Mouse (Mus musculus) heart, embryonic 11.5 days (tissue): ENCODE data around the gene Zer1. TPM values are rescaled to one million over a fixed set of nuclear protein-coding genes. Genes with fewer than 3 reads are reported as not detected.

Experiments
- ATAC-seq: fragments of 200-750 bp; cut with Nextera tagmentation; replicated peaks from 2 replicates; pipeline ENCODE4 v1.8.0; 2017; ENCODE audit warnings: moderate library complexity; ENCODE audit not compliant: insufficient number of reproducible peaks, low FRiP score, low TSS enrichment
- H3K27ac ChIP-seq: fragments of 300-500 bp; sonication (generic); 2 replicates; pipeline ENCODE4 v1.5.1; 2014; ENCODE audit warnings: mild to moderate bottlenecking, low read depth, low read length
- H3K27me3 ChIP-seq: fragments of 300-500 bp; sonication (generic); 2 replicates; pipeline ENCODE4 v1.6.1; 2014; ENCODE audit warnings: mild to moderate bottlenecking, low read length, mixed read lengths; ENCODE audit not compliant: control insufficient read depth, insufficient read depth
- H3K36me3 ChIP-seq: fragments of 300-500 bp; sonication (generic); 2 replicates; pipeline ENCODE4 v1.6.1; 2014; ENCODE audit warnings: mild to moderate bottlenecking, low read length, moderate library complexity, mixed read lengths; ENCODE audit not compliant: control insufficient read depth, insufficient read depth
- H3K4me1 ChIP-seq: fragments of 300-500 bp; sonication (generic); 2 replicates; pipeline ENCODE4 v1.6.1; 2014; ENCODE audit warnings: low read length; ENCODE audit not compliant: control insufficient read depth, insufficient read depth
- H3K4me2 ChIP-seq: fragments of 300-500 bp; sonication (generic); 2 replicates; pipeline ENCODE4 v1.6.1; 2014; ENCODE audit warnings: mild to moderate bottlenecking, moderate library complexity
- H3K4me3 ChIP-seq: fragments of 300-500 bp; sonication (generic); 2 replicates; pipeline ENCODE4 v1.5.1; 2014; ENCODE audit warnings: low read depth, low read length
- H3K9ac ChIP-seq: fragments of 300-500 bp; sonication (generic); 2 replicates; pipeline ENCODE4 v1.6.1; 2014; ENCODE audit warnings: mild to moderate bottlenecking, low read depth, low read length, moderate library complexity
- H3K9me3 ChIP-seq: fragments of 300-500 bp; sonication (generic); replicated peaks from 2 replicates; pipeline ENCODE4 v1.6.1; 2016; ENCODE audit warnings: low read length; ENCODE audit not compliant: control insufficient read depth
- WGBS: fragments of 180-500 bp; shearing (Covaris S2); extraction: QIAGEN DNeasy Blood & Tissue Kit; methylation state at CpG from one replicate; pipeline ENCODE4 v1.1.7; 2014; ENCODE audit not compliant: insufficient replicate concordance; 5-methylcytosine and 5-hydroxymethylcytosine counted together
- polyA plus RNA-seq: library from polyadenylated mRNA; unstranded; fragments of >200 nt; fragmentation: Nextera tagmentation; extraction: Ambion mirVana; gene quantifications from 2 replicates; pipeline ENCODE4 v1.2.1, GENCODE M21; 2014

Zer1 gene
- polyA plus RNA-seq, 1 experiment from 2014 or later, result 7.1 TPM

GRCm38 (mm10) chr2:30067031-30067888 lies 57.1 kb downstream of the Zer1 start:
- peaks cover 8% of the 10 kb centered on the region for H3K36me3 ChIP-seq
- peak overlapping the region; percentile 94 for H3K9ac ChIP-seq
- peaks cover 25% of the 10 kb centered on the region for H3K4me1 ChIP-seq
- no peaks in the 10 kb centered on the region for H3K9me3 ChIP-seq
- H3K4me3 ChIP-seq, result peak overlapping the region; percentile 95
- H3K4me2 ChIP-seq, result peak overlapping the region; percentile 87
- no peaks in the 10 kb centered on the region for H3K27me3 ChIP-seq
- WGBS, result under 1% methylated on average over 43 of the region's 69 CpGs
- peak overlapping the region; percentile 100 for H3K27ac ChIP-seq
- ATAC-seq, result peak; percentile 28; the same call in 1 of the 2 replicates

GRCm38 (mm10) chr2:30066046-30066901 lies 58.1 kb downstream of the Zer1 start:
- H3K27me3 ChIP-seq, result no peaks in the 10 kb centered on the region
- H3K4me1 ChIP-seq, result peaks cover 25% of the 10 kb centered on the region
- WGBS, result 0% methylated on average over 49 of the region's 101 CpGs
- H3K36me3 ChIP-seq, result peaks cover 8% of the 10 kb centered on the region
- no peaks in the 10 kb centered on the region for H3K9me3 ChIP-seq
- peak; percentile 93 for ATAC-seq
- H3K27ac ChIP-seq, result peak overlapping the region; percentile 100
- H3K4me3 ChIP-seq, result peak overlapping the region; percentile 95
- peak overlapping the region; percentile 87 for H3K4me2 ChIP-seq
- peak overlapping the region; percentile 94 for H3K9ac ChIP-seq

- no peaks in the 10 kb centered on the region for H3K27me3 ChIP-seq
- H3K27ac ChIP-seq, result peak overlapping the region; percentile 94; the same call in 1 of the 2 replicates
- peaks cover 27% of the 10 kb centered on the region for H3K4me1 ChIP-seq
- H3K36me3 ChIP-seq, result peaks cover 6% of the 10 kb centered on the region; the same call in 1 of the 2 replicates
- no peaks in the 10 kb centered on the region for H3K9me3 ChIP-seq
- peak overlapping the region; percentile 66; the same call in 1 of the 2 replicates for H3K4me3 ChIP-seq
- 0 out of 2 replicates have a peak overlapping the region, but pooled peaks have one; percentile 28 for H3K9ac ChIP-seq
- peak overlapping the region; percentile 95 for H3K4me2 ChIP-seq
- no peak for ATAC-seq
- WGBS, result 46% methylated on average over 3 of the region's 3 CpGs
Measured at GRCm38 (mm10) chr2:30064298-30064697, 60.1 kb downstream of the Zer1 start.

GRCm38 (mm10) chr2:30063791-30064190 lies 60.6 kb downstream of the Zer1 start:
- peaks cover 3% of the 10 kb centered on the region; the same call in 1 of the 2 replicates for H3K36me3 ChIP-seq
- ATAC-seq, result no peak
- 18% methylated on average over 3 of the region's 3 CpGs for WGBS

GRCm38 (mm10) chr2:30063235-30063634 lies 61.1 kb downstream of the Zer1 start:
- peak overlapping the region; percentile 95 for H3K4me2 ChIP-seq
- 3% methylated on average over 8 of the region's 8 CpGs for WGBS
- H3K27me3 ChIP-seq, result no peaks in the 10 kb centered on the region
- ATAC-seq, result no peak
- H3K27ac ChIP-seq, result peak overlapping the region; percentile 94
- peak overlapping the region; percentile 81 for H3K9ac ChIP-seq
- peaks cover 3% of the 10 kb centered on the region; the same call in 1 of the 2 replicates for H3K36me3 ChIP-seq
- H3K4me3 ChIP-seq, result peak overlapping the region; percentile 66
- no peaks in the 10 kb centered on the region for H3K9me3 ChIP-seq
- peaks cover 24% of the 10 kb centered on the region for H3K4me1 ChIP-seq

More at GRCm38 (mm10) chr2:30063791-30064190, 60.6 kb downstream of the Zer1 start:
- peak overlapping the region; percentile 81 for H3K9ac ChIP-seq
- H3K4me1 ChIP-seq, result peaks cover 27% of the 10 kb centered on the region
- no peaks in the 10 kb centered on the region for H3K9me3 ChIP-seq
- no peaks in the 10 kb centered on the region for H3K27me3 ChIP-seq
- peak overlapping the region; percentile 66 for H3K4me3 ChIP-seq
- H3K27ac ChIP-seq, result peak overlapping the region; percentile 94
- H3K4me2 ChIP-seq, result peak overlapping the region; percentile 95

- Histone ChIP-seq H3K27ac (peak overlapping the region; percentile 94), H3K27me3 (no peaks in the 10 kb centered on the region), H3K4me3 (peak overlapping the region; percentile 66), H3K36me3 (no peaks in the 10 kb centered on the region), H3K9ac (peak overlapping the region; percentile 81), H3K9me3 (no peaks in the 10 kb centered on the region), H3K4me2 (peak overlapping the region; percentile 95), H3K4me1 (peaks cover 21% of the 10 kb centered on the region)
- ATAC-seq, result peak; percentile 28; the same call in 1 of the 2 replicates
- WGBS, result under 1% methylated on average over 40 of the region's 40 CpGs
Measured at GRCm38 (mm10) chr2:30062249-30063093, 61.9 kb downstream of the Zer1 start.

GRCm38 (mm10) chr2:30061215-30062166 lies 62.9 kb downstream of the Zer1 start:
- ATAC-seq, result no peak
- H3K9ac ChIP-seq, result peak overlapping the region; percentile 81
- H3K27me3 ChIP-seq, result no peaks in the 10 kb centered on the region
- WGBS, result 8% methylated on average over 37 of the region's 37 CpGs
- H3K4me3 ChIP-seq, result peak overlapping the region; percentile 66
- peaks cover 21% of the 10 kb centered on the region for H3K4me1 ChIP-seq
- no peaks in the 10 kb centered on the region for H3K9me3 ChIP-seq
- H3K36me3 ChIP-seq, result no peaks in the 10 kb centered on the region
- H3K27ac ChIP-seq, result peak overlapping the region; percentile 94
- H3K4me2 ChIP-seq, result peak overlapping the region; percentile 95
